Mouse (Mus musculus): Measurements from ENCODE around the gene Tlx3. TPM values are rescaled to one million over a fixed set of nuclear protein-coding genes. Genes with fewer than 3 reads are reported as not detected.

The Tlx3 gene
- total and polyA plus RNA-seq, 3 experiments, result 0.38 to 0.51 TPM; not detected in 1

DNA sequence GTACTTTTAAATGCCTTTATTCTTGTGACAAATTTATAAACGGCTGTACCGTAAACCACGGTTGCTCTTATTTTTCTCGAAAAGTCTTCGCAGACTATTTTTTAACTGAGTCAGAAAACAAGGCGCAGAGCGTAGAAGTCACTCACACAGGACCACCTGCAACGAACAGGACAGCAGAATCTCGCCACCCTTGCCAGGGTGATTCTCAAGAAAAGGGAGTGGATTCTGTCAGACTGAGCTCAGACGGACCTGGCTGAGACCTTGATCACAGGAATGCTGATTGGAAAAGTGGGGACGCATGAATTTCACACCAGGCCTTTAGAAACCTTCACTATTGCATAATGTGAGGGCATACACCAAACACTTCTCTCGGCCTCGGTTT lies 6.3 kb downstream of the Tlx3 start:
- DNase-seq, result no peak

DNA sequence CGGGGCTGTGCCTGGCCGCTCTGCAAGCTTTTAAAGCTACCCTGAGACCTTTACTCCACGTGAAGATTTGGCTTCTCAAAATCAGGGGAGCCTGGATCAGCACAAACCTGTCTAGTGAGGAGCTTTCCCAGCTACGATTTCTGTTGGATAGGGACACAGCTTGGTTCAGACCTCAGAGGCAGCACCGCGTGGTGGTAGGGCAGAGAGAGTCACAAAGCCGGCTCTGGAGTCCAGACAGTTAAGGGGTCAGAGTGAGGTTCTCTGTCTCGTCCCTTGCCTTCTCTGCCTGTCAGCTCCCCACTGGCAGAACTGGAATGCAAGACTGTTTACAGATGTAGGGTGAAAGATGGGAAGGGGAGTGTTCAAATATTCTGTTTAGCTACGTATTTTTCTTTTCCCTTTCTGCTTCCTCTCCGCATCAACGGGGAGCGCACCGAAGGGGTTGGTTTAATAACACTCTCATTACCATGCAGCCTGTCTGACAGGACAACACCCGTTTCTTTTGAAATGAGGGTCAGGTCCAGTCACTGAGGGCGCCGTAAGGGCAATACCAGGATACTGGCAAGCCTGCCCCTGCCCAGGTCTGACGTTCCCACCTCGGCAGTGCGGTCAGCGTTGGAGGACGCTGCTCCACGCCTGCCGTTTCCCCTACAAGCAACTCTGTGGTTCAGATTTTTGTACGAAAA lies 6.8 kb downstream of the Tlx3 start:
- no peak for DNase-seq

DNA sequence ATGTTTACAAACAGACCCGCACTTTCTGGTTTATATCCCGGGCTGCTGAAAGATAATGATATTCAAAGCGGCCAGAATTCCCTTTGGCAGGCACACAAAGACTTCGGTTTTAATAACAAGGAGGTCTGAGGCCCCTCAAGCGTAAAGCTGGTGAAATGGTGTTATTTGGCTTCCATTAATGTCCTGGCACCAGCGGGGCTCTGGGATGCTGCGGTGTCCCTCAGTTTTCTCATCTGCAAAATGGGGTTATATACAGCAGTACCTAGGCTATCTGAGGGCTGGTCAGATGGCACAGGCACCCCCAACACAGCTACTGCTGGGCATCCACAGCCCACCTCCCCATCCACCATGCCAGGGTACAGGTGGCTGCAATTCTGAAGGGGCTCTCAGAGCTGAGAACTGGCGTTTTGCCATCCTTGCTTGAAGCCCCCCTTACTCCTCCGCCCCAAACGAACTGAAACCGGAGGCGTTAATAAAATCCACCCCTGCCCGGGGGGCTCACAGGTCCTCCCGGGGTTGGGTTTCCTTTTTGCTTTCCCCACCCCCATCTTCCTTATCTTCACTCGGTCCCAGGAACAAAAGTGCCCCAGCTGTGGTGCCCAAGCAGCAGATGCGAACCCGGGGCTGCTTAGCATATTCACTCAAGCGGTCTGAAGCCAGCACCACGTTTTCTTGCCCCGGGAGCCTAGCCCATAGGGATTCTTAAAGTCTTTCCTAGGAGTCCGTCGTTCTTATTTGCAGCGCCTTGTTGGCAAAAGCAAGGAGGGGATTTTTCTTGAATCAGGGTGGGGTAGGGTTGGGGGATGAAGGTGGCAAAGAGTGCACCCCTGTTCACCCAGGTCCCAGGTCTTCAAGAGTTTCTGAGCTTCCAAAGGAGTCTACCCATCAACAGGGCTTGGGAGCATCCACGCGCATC lies 7.6 kb downstream of the Tlx3 start:
- DNase-seq, result no peak

DNA sequence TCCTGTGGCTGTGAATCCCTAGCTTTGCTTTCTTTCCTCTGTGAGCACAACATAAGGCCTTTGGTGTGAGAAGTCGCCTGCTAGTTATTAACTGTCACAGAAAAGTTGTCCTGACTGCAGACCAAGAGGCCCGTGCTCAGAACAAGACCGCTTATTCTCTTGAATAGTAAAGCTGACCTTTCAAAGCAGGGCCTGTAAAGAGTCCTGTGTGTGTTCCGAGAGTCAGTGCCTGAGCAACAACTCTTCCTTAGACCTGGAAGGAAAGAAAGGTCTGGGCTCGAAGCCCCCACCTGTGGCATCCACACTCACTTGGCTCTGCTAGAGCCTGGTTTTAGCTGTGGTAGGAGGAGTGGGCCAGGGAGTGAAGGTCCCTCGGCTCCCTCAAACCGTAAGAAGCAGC lies 8.3 kb downstream of the Tlx3 start:
- no peak for DNase-seq

DNA sequence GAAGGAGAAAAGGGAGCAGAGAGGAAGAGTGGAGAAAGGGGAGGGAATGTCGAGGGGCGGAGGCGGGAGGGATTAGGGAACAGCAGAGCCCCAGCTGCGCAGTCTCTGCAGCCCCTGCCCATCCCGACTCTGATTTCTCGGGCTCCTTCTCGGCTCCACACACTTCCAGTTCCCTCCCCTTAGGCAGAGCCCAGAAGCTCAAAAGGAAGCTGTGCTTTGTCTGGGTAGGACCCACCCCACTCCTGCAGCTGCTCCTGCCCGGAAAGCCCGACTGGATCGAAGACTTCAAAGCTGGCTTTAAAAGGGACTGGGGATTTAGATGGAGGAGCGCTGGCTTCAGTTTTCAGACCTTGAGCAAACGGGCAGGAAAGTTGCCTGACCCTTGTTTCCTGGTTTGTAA lies 9.7 kb downstream of the Tlx3 start:
- DNase-seq, result no peak

DNA sequence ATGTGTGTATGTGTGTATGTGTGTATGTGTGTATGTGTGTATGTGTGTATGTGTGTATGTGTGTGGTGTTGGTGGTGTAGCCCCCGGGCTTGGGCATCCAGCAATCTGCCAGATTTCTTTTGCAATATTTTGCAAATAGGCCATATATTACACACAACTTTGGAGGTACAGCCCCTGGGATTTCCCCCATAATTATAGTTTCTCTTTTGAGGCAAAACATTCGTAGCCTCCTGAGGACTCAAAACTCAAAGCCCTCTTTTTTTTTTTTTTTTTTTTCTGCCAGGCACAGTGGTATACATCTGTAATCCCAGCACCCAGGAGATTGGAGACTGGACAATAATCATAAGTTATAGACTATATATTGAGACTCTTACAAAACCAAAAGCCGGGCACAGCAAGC lies 21.6 kb downstream of the Tlx3 start:
- no peak for DNase-seq

DNA sequence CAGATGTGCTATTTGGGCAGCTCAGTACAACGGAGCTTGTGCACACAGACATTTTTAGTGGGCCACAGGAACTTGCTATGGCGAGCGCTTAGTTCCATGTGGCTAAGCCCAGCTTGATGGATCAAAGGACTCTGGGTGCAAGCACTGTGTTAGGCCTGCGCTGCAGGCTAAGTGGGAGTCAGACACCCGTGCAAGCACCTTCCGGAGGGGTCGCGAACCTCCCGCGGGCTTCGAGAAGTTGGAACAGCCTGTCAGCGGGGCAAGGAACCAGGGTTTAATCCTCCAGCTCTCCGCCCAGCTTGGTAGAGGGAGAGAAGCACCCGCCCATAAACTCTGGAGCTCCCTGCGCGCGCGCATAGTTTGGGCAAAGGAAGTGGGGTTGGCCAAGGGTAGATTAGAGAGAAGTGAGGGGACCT lies 22.7 kb downstream of the Tlx3 start:
- DNase-seq, result no peak

DNA sequence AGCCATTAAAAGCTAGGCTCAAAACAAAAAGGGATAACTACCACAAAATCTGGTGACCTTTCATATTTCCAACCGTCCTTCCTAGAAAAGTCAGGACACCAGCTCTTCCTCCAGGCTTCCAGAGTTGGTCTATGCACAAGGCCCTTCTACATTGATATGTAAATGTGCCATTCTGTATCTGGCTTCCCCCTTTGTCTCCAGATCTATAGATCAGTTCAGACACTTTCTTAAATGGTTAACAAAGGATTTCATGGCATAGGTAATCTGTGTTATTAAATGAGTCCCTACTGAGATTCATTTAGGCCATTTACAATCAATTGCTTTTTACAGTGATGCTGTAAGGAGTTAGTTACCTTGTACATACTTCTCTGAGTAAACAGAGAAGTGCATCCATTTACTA lies 23.6 kb downstream of the Tlx3 start:
- no peak for DNase-seq

DNA sequence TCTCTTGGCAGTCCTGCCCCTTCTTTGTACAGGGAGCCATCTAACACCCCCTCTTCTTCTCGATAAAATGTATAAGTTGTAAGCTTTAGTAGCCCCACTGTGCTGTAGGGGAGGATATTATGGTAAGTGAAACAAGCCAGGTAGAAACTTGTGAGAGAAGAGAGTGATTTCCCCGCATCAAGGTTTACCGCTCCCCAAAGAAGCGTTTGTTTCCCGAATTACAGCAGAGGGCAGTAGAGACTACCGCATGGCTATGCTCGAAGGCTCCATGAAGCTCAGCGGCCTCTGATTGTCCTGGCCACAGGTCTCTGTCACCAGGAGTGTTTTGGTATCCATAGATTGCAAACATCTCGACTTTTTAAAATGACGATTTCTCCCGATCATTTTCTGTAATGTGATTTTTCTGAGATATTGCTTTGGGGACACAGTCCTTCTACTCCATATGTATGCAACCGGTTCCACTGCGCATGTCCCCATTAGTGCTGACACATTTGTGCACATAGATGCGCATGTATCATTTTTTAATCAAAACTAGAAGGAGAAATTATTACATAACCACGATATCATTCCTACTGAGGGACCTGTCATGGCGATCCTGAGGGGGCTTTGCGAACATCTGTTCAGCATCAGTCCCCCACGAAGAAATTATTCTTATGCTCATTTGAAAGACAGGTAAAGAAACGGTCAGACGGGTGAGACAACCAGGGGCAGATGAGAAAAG lies 26.7 kb downstream of the Tlx3 start:
- DNase-seq, result peak; percentile 35

DNA sequence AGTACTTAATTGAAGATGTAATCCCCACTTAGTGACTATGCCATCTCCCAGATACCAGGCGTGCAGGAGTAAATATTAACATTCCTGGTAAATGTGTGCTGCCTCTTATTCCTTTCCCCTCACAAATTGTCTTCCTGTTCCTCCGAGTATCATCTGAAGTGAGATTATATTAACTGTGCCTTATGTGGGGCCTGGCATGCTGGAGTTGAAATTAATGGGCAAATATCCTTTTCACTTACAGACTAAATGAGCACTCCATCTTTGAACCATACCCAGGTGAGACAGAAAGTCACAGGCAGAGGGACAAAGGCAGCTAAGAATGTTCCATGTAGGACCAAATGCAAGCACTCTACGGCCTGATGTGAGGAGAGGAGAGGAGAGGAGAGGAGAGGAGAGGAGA lies 27.6 kb downstream of the Tlx3 start:
- no peak for DNase-seq

DNA sequence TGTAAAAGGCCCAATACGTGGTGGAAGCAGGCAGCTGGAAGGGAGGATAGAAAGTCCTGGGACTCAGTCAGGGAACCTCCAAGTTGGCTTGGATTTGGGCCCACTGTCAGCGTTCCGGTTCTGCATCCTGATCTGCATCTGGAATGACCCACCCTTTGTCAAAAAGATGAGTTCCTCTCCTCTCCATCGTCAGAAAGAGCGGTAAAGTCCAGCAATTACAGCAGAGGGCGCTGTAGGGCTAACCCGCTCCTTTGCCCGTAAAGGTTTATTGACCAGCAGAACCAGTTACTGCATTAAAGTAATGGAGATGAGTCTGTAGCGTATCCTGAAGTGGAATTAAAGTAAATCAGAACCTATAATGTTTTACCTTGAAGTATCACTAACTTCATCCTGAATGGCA lies 32.9 kb downstream of the Tlx3 start:
- DNase-seq, result peak; percentile 57

DNA sequence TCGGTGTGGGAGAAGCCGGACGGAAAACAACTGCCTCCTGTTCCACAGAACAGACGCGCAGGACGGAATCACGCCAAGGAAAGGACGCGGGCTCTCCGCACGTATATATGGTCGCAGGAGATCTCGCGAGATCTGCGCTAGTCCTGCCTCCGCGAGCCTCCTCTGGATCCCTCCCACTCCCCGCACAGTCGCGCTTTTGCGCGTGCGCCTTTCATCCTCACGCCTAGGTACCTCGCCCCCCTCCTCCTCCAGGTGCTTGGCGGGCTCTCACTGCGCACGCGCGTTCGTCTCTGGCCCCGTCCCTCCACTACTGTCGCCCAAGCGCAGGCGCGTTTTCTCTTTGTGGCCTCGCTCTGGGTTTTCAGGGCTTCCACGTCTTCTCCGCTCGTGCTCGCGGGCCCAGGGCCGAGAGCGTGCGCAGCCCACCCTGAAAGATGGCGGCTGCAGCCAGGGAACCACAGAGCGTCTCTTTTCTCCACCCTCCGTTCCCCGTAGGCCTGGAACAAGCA lies 40.3 kb downstream of the Tlx3 start, which contains the start of gene Npm1:
Npm1 (minus strand) TSS at position 209 of the 509 bp plus-strand sequence.
- DNase-seq, result peak; percentile 100

DNA sequence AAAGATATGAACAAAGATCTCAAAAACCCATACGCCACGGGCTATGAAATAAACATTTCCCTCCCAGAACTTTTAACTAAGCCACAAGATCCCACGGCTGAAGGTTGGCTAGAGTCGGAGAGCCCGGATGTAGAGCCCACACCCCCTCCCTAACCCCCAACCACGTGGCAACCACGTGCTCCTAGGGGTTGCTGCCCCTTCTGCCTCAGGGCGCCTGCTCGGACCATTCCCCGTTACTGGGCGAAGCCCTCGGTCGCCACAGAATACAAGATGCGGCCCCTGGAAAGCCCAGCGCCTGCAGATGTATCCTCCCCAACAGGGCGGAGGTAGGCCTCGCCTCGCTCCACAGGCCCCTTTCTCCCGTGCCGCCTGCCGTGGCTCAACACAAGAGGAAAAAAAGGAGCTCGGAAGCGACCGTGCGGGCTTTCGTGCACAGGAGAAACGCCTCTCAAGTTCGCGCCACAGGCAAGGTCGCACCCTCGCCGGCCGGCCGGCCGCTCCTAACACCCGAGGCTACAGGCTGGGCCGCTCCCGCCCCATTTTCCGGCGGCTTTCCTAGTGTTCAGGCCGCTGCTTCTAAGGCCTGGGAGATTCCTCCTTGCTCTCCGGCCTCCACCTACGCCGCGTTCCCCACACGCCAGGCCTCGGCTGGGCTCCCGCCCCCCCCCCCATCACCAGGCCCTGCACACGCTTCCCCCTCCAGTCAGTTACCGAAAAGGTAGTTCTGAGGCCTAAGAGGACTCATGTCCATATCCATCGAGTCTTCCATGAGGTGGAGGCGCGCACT lies 41.0 kb downstream of the Tlx3 start:
- DNase-seq, result peak; percentile 82

DNA sequence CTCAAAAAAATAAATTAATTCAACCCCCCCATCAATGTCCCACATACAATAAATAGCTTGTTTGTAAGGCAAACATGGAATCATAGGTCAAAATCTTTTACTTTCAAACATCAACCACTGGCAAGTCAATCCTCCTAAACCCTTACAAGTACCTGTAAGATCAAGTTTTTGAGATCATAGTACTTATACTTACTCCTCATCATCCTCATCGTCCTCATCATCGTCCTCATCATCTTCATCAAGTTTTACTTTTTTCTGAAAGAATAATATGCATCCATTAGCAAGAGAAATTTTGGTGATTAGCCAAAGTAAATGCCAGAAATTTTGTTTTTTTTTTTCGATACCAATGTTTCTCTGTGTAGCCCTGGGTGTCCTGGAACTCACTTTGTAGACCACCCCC lies 43.6 kb downstream of the Tlx3 start:
- DNase-seq, result no peak

DNA sequence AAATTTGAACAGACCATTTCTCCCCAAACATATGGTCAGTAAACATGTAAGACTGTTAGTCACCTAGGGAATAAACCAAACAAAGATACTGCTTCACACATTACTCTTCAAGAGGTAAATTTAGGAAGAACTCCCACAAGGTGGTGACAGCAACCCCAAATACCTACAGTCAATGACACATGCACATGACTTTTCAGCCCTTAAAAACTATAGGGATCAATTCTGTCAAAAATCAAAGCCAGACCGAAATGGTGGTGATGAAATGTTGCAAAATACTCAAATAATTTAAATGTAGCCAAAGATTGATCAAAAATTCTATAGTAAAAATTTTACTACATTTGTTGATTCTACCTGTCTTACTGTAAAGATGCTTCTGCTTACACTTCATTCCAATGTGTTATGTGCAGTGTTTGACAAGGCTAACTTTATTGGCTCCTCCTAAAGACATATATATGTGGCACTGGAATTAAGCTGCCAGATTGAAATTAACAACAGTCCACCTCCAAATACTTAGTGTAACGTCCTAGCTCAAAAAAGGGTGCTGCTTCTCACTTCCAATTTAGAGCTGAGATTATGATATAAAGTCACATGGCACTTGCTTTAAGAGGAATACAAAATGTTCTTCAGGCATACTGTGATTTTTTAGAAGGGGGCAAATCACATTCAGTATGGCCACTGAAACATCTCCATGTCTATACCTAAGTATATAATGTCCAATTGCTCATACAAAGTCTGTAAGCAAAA lies 45.8 kb downstream of the Tlx3 start:
- DNase-seq, result no peak

DNA sequence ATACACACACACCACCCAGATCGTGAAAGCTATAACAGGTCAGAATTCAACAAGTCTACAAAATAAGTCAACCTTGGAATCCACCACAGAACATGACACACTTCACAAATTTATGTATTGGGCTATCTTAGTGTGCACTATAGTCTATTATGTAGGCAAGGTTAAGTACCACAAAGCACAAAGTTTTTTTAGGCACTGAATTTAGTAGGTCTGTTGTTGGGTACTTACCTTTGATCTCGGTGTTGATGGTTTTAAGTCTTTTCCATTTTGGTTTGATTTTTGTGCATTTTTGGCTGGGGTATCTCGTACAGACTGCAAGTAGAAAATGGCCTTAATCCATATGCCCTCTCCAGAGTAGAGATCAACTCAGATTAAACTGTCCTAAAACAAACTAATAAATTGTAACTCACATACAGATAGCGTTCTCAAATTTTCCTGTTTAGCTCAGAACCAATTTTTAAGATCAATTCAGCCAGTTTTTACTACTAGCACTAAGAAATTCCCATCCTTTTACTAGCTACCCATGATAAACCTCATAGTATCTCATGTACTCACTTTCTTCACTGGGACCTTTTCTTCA lies 46.9 kb downstream of the Tlx3 start:
- DNase-seq, result no peak

DNA sequence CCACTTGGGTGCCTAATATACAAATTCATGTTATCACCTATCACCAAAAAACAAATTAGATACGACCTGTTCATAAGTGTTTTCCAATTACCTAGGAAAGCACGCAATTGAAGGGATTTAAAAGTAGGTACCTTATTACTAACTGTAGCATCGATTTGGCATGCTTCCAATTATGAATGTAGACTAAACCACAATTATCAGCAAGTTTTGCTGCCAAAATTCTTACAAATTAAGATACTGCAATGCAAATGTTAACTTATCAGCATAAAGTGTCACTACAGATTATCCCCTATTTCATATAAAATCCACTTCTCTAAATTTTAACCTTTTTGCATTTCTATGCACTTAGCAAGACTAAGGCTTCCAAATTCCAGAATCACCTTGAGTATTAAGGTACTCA lies 48.9 kb downstream of the Tlx3 start:
- no peak for DNase-seq

DNA sequence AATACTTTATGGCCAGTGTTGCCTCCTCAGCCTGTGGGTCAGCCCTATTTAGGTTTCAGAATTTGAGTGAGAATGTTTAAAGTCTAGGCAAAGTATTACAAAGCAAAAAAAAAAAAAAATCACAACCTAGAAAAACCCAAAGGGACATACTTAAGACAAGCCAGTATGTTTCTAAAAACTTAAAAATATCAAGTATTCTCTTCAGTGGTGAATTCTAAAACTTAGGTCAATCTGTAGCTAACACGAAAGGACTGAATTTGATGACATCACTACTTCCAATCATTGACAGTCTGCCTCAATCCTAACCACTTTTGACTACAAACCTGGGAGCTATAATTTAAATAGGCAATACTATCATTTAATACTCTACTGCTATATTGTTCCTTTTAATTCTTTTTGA lies 50.4 kb downstream of the Tlx3 start:
- DNase-seq, result no peak

DNA sequence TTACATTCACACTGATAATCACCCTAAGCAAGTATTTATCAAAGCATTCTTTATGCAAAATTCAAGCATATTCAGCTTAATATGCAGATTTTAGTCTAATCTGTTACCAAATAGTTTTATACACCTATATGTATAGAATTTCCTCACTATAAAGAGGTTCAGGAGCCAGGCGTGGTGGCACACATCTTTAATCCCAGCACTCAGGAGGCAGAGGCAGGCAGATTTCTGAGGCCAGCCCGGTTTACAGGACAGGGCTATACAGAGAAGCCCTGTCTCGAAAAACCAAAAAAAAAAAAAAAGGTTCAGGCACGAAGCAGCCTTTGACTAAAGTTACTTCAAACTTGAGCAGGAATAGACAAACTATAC lies 51.6 kb downstream of the Tlx3 start:
- no peak for DNase-seq

DNA sequence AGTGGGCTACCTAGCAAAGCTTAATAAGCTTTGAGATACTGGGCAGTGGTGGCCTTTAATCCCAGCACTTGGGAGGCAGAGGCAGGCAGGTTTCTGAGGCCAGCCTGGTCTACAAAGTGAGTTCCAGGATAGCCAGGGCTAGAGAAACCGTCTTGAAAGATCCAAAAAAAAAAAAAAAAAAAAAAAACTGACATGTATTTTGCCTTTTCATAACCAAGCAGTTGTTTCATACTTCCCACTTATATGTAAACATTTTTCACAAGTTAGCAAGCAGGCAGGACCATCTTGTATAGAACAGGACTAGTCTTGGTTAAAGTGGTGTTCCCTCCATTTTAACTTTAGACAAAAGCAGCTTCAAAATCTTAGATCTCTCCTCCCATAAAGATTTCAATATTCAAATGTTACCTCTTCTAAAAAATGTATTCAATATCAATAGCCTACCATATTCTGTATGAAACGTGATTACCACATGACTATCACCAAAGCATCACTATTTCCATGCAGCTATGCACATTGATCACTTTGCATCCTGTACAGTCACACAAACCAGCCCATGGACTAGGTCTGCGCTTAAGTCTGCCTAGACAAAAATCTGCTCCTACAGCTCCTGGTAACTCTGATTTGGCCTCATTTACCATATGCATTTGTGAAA lies 52.1 kb downstream of the Tlx3 start:
- no peak for DNase-seq
